Mouse (Mus musculus): ENCODE measurements around the gene Patz1.
A peak's percentile ranks its signal among the peaks of the same experiment; 100 is the strongest.

Patz1 gene

GRCm38 (mm10) chr11:3292711-3293249 lies 4.1 kb downstream of the Patz1 start:
- no peak for DNase-seq (ENCODE audit: low read depth)

GRCm38 (mm10) chr11:3293361-3293760 lies 4.7 kb downstream of the Patz1 start:
- DNase-seq (ENCODE audit: low read depth), result no peak

DNA sequence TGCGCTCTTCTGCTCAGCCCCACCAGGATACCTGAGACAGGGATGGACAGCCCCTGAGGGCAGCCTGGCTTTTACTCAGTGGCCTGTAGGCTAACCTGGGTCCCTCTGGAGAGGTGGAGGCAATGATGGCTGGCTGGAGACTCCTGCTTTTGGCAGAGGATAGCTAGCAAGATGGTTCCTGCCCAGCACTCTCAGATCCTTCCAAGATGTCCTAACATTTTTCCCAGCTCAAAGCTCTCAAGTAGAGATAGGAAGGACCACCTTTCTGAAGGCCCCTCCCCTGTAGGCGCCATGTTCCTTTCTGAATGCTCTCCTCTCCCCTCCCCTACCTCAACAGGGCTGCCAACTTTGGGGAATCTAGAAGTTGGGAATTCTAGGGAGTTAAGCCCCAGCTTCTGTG lies 6.0 kb downstream of the Patz1 start:
- no peak for DNase-seq (ENCODE audit: low read depth)

GRCm38 (mm10) chr11:3296056-3296455 lies 7.4 kb downstream of the Patz1 start:
- no peak for DNase-seq (ENCODE audit: low read depth)

GRCm38 (mm10) chr11:3297871-3298812 lies 9.5 kb downstream of the Patz1 start:
- DNase-seq (ENCODE audit: low read depth), result no peak

- no peak for DNase-seq (ENCODE audit: low read depth)
Measured at GRCm38 (mm10) chr11:3298813-3299185, 10.1 kb downstream of the Patz1 start.

- no peak for DNase-seq (ENCODE audit: low read depth)
Measured at GRCm38 (mm10) chr11:3301075-3301474, 12.4 kb downstream of the Patz1 start.

DNA sequence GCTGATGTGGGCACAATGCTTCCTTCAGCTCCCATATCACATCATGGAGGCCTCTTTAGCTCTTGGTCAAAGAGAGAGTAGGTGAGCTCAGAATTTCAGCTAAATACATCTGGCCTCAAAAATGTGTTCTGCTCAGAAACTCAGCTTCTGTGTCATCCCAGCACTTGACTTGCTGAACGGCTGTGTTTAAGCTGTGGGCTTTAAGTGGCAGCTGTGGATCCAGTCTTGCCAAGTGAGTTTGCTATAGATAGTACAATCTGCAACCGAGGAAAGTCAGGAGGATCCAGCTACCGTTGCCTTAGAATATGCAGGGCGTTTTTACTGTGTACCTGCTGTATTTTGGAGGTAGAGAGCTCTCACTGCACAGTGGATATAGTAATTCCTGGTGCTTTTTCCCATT lies 13.7 kb downstream of the Patz1 start:
- no peak for DNase-seq (ENCODE audit: low read depth)

DNA sequence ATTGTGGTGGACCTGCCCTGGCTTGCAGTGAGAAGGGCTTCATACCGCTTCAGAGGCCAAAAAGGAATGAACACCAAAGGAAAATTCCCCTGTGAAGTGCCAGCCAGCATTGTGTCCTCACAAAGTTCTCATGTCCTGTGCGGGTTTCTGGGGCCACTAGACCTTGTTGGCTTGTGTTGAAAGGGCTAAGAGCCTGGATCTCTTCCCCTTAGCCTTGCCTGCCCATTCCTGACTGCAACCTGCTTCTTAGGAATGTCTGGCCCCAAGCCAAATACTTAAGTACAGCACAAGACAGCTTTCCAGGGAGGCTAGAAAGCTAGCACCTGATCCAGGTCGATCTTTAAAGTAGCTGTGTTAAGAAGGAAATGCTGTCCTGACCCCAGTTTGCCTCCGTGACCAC lies 14.1 kb downstream of the Patz1 start:
- DNase-seq (ENCODE audit: low read depth), result no peak

DNA sequence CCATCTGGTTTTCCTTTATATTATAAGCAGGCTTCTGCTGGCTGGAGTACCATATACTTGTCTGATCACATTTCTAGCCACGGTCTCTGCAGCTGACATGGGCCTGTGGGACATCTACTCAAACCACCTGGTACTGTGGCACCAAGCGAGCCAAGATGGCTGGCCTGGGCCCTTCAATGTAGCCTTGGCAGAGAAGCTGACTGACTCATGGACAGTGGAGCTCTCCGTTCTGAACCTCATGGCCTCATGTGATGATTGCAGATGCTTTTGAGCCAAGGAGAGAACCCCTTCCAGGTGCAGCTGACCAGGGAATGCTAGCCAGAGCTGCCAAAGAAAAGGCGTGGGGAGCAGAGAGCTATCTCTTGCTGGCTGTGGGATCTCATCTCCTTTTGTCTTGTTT lies 17.1 kb downstream of the Patz1 start:
- DNase-seq (ENCODE audit: low read depth), result no peak

DNA sequence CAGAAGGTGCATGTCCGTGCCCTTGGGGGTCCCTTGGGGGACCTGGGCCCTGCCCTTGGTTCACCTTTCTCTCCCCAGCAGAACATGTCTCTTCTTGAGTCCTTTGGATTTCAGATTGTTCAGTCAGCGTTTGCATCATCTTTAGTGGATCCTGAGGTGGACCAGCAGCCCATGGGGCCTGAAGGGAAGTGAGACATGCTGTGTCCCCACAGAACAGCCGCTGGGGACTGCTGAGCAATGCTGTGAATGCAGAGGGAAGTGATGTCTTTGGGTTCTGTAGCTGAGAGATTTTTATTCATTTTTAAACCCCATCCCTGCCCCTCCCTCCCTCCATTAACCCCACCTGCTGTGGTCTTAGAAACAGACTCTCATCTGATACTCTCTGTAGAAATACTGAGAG lies 19.2 kb downstream of the Patz1 start:
- no peak for DNase-seq (ENCODE audit: low read depth)

- no peak for DNase-seq (ENCODE audit: low read depth)
Measured at GRCm38 (mm10) chr11:3309884-3310283, 21.2 kb downstream of the Patz1 start.

GRCm38 (mm10) chr11:3310789-3311585 lies 22.3 kb downstream of the Patz1 start:
- DNase-seq (ENCODE audit: low read depth), result no peak

DNA sequence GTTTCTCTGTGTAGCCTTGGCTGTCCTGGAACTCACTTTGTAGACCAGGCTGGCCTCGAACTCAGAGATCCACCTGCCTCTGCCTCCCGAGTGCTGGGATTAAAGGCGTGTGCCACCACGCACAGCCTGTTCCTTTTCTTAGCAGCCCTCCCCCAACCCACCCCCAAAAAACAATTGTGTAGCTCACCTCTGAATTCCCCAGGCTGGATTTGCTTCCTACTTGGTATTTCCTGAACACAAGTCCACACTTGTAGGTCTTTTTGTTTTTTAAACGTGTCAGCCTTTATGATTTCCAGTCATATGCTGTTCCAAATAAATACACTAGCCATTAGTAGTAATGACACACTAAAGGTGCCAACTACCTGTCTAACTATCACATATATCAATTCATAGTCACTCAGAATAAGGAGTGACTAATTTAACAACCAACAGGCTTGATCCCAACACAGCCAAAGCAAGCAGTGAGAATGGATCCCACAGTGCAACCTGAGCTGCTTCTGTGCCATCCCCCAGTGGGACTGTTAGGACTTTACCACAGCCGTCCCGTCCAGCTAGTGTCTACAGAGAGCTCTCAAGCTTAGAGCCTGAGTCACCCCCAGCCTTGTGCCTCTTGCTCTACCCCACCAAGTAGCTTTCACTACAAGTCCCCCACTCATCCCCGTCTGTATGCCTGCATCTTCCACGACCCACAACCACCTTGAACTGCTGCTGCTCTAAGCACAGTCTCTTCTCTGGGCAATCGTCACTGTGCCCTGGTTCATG lies 23.1 kb downstream of the Patz1 start:
- DNase-seq (ENCODE audit: low read depth), result no peak

GRCm38 (mm10) chr11:3313294-3313693 lies 24.6 kb downstream of the Patz1 start:
- no peak for DNase-seq (ENCODE audit: low read depth)

- DNase-seq (ENCODE audit: low read depth), result no peak
Measured at GRCm38 (mm10) chr11:3314148-3314547, 25.5 kb downstream of the Patz1 start.

DNA sequence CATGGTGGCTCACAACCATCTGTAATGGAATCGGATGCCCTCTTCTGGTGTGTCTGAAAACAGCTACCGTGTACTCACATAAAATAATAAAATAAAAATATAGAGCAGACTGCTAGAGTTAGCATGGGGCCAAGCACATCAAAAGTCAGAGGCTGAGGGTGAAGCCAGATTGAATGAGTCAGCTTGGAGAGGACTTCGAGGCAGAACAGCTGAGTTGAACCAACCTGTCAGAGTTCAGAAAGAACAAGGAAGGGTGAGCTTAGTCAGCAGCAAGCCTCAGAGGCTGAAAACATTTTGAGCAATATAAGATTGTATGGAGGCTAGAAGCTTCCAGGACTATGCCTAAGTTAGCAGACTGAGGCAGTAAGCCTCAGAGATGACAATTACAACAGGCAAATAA lies 29.6 kb downstream of the Patz1 start:
- no peak for DNase-seq (ENCODE audit: low read depth)

DNA sequence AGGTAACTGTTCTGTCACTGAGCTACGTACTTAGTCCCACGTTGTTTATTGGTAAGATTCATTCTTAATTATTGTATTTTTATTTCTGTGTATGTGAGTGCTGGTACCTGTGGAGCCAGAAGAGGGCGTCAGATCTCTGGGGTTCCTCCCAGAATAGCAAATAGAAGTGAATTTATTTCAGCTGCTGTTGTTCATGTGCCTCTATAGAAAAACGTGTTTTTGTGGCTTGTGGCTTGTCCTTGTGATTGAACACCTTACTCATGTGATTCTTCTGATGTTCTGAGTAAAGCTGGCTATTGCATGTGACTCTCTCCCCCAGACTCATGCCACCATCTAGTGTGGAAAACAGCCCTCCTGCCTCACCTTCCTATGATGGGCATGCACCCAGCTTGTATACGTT lies 39.6 kb downstream of the Patz1 start:
- DNase-seq (ENCODE audit: low read depth), result no peak

DNA sequence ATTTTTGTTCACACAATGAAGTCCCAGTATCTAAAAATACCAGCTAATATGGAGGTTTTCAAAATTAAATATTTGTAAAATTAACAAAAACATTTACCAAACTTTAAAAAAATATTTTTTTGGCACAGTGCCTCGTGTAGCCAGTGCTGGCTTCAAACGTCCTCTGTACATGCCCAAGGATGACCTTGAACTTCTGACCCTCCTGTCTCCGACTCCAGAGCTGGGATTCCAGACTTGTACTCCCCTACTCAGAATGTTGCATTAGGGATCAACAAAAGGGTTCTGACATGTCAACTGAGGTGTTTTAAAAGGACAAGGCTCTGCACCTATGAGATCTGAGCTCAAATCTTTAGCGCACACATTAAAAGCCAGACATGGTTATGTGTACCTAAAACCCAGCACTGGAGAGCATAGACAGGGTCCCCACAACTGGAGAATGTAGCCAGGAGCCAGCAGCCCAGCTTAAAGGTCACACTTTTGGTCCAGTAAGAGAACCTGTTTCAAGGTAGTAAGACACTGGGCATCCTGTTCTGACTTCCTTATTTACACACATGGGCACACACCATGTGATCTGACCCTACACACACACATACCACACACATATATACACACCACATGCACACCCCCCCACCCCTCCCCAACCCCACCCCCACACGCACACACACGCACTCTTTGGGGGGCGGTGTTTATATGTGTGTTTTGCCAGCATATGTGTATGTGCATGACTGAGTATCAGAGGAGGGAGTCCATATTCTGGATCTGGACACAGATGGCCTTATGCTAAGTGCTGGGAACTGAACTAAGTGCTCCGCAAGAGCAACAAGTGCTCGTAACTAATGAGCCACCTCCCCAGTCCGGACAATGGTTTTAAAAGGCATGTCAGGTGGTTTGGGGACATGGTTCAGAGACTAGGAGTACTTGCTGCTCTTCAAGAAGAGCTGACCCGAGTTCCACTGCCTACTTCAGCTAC lies 40.4 kb downstream of the Patz1 start:
- DNase-seq (ENCODE audit: low read depth), result no peak

DNA sequence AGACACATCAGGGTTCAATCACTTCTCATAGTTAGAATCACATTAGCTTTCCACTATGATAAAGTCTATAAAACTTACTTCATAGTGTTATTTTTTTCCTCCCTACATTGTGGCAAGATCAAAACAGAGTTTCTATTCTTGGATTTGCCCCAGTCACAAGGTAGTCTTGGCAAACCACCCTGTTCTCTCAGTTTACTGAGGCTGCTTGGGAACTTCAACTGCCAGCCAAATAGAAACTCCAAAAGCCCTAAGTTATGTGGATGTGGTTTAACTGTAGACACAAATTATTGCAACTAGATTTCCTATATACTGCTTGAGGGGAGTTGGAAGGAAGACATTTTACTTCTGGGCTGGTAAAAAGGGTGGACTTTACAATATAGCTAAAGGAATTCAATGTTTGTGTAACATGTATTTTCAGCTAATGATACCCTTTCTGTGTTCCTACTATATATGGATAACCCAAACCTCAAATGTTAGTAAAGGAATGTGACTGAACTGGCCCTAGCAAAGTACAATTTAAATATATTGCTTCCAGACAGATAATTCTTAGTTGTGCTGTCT lies 41.3 kb downstream of the Patz1 start, which contains the start of gene Pik3ip1:
TSS of gene Pik3ip1 (plus strand) at position 511 of the 561 bp plus-strand sequence.
- DNase-seq (ENCODE audit: low read depth), result no peak

DNA sequence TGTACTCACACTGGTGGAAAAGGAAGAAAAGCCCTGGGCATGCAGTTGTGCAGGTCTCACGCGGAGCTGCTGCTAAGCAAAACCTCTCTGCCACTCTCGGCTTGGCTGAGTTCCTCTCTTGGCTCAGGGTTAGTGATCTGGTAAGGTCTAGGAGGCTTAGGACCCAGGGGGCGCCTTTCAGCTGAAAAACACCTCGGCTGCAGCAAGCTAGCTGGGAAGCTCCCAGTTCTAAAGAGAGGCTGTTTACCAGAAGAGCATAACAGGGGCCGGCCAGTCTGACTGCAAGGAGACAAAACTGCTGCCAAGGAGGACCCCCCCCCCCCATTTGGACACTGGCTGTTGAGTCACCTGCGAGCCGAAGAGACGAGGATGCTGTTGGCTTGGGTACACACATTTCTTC lies 41.9 kb downstream of the Patz1 start:
- peak; percentile 67 for DNase-seq (ENCODE audit: low read depth)
